Mouse (Mus musculus) MN1 (cell line): ENCODE data around the gene 9230102O04Rik.

ENCODE experiments used
- DNase-seq: peaks from one replicate; pipeline ENCODE4 v3.0.0-alpha.2; 2016; ENCODE audit warnings: low spot score

9230102O04Rik gene

DNA sequence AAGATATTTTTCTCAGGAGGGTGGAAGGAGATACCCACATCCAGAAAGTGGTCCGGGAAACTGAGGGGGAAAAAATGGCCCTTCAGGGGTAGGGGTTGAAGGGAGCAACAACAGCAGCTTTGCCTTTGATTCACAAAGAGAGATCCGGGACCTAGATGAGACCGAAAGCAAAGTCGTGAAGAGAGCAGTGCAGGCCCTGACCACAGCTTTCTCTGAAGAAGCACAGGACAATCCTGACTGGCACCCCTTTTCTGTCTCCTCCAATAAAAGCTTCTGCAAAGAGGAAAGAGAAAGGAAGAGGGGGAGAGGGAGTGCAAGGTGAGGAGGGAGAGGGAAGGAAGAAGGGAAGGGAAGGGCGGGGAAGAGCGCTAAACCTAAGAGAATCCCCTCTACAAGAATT, 17.5 kb downstream of the 9230102O04Rik start:
- no peak for DNase-seq

GRCm38 (mm10) chr2:9871141-9871716, 18.1 kb downstream of the 9230102O04Rik start:
- DNase-seq, result no peak

DNA sequence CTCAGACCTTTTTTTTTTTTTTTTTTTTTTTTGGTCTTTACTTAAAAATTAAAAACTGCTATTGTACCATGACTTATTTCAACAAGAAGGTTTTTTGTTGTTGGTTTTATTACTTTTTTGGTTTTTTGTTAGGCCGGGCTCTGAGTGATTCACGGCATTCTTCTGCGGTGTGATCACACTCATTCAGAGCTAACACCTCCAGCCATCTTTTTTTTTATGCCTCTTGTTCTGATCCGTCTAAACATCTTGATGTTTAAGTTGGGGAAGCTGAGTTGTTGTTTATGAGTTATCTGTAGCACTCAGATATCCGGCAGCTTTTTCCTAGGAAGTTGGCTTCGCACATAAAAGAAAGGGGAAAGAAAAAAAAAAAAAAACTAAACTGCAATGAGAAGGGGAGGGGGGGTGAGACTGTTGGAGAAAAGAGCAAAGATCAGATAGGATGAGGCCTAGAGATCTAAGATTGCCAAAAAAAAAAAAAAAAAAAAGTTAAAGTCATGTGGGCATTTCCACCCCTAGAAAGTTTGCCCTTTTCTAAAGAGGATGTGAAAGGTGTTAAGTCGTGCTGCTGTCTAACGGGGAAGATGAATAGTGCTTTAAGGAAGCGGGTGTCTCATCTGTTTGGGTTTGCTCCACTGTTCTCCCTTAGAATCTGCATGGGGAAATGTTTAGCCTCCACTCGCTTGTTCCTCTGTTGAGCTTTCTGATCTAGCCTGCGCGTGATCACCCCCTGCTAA, 22.1 kb downstream of the 9230102O04Rik start:
- no peak for DNase-seq

DNA sequence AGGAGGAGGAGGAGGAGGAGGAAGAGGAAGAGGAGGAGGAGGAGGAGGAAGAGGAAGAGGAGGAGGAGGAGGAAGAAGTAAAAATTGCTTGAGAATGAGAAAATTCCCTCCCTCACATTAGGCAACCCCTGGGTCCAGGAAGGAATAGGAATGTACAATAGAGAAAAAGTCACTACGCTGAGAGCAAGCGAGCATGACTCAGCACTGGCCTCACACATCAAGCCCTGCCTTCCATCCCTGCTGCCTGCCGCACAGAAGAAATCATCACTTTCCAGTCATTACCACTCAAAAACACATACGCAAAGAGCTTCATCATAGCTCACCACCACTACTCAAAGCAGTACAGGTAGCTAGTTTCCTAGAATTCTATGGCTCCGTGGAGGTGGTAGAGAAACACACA, 28.6 kb downstream of the 9230102O04Rik start:
- no peak for DNase-seq

DNA sequence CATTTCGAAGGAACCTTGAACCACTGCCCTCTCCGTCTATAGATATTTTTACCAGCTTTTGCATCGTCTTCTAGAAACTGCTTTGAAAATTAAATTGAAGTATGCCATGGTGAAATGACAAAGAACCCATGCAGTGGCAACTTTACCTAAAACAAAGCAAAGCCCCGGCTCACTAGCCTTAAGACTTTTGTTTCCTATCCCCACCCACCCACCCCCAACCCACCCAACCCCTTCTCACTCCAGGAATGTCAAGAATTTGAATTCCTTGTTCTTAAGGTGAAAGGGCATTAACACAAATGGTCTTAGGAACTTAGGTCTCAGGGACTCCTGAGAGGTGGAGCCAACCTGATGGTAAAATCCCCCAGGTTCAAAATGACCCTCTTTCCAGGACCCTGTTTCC, 33.5 kb downstream of the 9230102O04Rik start:
- DNase-seq, result no peak

DNA sequence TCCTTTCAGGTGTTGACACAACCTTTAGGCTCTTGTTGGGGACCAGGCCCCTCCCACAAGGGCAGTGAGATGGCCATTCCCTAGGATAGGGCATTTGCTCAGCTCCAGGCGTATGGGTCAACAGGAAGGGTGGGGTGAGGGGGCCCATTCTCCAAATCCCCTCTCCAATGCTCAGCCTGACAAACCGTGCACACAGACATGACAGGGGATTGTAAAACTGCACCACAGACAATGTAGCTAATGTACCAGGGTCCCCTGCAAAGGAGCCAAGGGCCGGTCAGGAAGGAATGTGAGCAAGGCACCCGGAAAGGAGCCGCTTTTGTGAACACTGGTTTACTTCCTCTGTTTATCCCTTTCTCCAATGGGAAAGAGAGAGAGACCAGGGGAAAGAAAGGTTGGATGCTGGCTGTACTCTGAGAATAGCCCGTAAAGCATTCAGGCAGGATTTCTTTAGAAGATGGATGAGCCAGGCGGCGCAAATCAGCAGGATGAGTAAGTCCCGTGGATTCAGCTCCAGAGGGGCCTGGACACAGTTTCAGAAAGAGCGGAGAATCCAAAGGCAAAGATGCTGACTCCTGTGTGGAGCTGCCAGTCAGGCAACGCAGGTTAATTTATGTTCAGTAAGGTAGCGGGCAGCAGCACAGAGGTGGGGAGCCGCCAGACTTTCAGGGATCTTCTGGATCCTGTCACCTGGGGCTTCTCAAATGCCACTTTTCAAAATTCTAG, 36.3 kb downstream of the 9230102O04Rik start:
- no peak for DNase-seq

DNA sequence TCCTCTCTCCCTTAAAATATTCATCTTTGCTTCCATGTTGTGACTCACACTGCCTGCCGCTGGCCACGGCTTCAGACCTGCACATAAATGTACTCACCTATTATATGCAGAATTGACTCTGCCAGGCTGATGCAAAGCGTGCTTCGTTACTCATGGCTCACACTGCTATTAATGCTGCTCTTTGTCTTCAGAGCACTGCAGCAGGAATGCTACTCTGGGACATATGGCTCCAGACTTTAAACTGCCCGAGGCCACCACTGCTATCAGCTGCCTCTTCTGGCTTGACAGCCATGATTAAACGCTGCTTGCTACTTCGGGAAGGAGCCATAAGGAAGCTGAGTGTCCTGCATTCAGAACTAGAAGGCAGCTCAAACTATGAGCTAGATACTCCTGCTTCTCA, 54.1 kb downstream of the 9230102O04Rik start:
- DNase-seq, result no peak

DNA sequence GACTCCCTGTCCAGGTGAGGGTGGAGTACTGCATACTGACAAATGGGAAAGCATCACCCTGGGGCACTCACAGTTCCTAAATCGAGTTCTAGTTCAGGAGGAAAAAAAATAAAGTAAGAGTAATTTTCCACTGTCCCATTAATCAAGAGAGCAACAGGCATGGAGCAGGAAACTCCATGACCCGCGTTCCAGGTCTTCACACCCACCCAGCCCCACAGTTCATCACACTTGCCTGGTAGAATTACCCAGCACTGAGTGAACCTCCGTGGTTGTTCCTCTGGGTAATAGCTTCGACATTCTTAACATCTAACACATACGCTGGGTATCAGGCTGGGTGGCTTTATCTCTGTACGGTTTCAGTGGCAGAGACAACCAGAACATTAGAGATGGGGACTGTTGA, 55.6 kb downstream of the 9230102O04Rik start:
- DNase-seq, result no peak
